Mouse (Mus musculus): Measurements from ENCODE around the gene Ube2e3. TPM values are rescaled to one million over a fixed set of nuclear protein-coding genes. Genes with fewer than 3 reads are reported as not detected.
A peak's percentile ranks its signal among the peaks of the same experiment; 100 is the strongest.

The Ube2e3 gene
- polyA plus RNA-seq (2021): 74.3 TPM

- no peak for DNase-seq (ENCODE audit: low read depth, low spot score)
- in situ Hi-C loops (cut with MboI; ENCODE audit: low pct_unique_long_range_greater_than_20kb): no loop called here
These were observed at the start of gene Ube2e3 for GRCm38 (mm10) chr2:78867726-78868510. Gene Ube2e3 (plus strand): TSS chr2:78868124.

DNA sequence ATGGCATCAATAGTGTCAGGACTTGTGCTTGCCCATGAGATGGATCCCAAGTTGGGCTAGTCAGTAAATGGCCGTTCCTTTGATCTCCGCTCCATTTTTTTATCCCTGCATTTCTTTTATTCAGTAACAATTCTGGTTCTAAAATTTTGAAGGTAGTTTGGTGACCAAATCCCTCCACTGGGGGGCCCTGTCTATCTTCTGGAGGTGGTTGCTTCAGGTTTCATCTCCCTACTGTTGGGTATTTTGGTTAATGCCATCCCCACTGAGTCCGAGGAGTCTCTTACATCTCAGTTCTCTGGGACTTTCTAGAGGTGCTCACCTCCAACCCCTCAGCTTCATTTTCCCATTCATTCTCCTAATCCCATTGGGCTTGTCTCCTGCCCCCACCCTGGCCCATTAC is 38.0 kb upstream of the Ube2e3 start:
- CTCF ChIA-PET: no interaction called here

More at GRCm38 (mm10) chr2:78867726-78868510, at the start of gene Ube2e3:
- no peak for ATAC-seq
- POLR2A ChIA-PET: interaction anchor here (0.6 kb wide), 1 partner anchor 787 kb away, joined by 5 read pairs; no protein-coding TSS in a partner anchor
- CTCF ChIA-PET: no interaction called here
- TF ChIP-seq CTCF (IDR thresholded peaks at IDR 0.05): no peak
- H3K27me3 ChIP-seq: no peaks in the 10 kb centered on the region

GRCm38 (mm10) chr2:78841494-78842224 is 26.3 kb upstream of the Ube2e3 start:
- ATAC-seq (no peak), DNase-seq (ENCODE audit: low read depth, low spot score) (no peak)
- ChIA-PET POLR2A (no interaction called here), CTCF (interaction anchor here (1.1 kb wide), 1 partner anchor 10 kb away, joined by 3 read pairs; no protein-coding TSS in a partner anchor)
- TF ChIP-seq CTCF (IDR thresholded peaks at IDR 0.05): no peak
- in situ Hi-C loops (cut with MboI; ENCODE audit: low pct_unique_long_range_greater_than_20kb): no loop called here
- peaks cover 2% of the 10 kb centered on the region for H3K27me3 ChIP-seq

More for the DNA sequence above, 38.0 kb upstream of the Ube2e3 start:
- ATAC-seq: no peak
- in situ Hi-C loops (cut with MboI; ENCODE audit: low pct_unique_long_range_greater_than_20kb): no loop called here
- TF ChIP-seq CTCF (IDR thresholded peaks at IDR 0.05): no peak
- DNase-seq (ENCODE audit: low read depth, low spot score): no peak
- POLR2A ChIA-PET: no interaction called here
- H3K27me3 ChIP-seq: peaks cover 4% of the 10 kb centered on the region

- in situ Hi-C loops (cut with MboI; ENCODE audit: low pct_unique_long_range_greater_than_20kb): no loop called here
These were observed 23.6 kb upstream of the Ube2e3 start for GRCm38 (mm10) chr2:78844365-78844764.

DNA sequence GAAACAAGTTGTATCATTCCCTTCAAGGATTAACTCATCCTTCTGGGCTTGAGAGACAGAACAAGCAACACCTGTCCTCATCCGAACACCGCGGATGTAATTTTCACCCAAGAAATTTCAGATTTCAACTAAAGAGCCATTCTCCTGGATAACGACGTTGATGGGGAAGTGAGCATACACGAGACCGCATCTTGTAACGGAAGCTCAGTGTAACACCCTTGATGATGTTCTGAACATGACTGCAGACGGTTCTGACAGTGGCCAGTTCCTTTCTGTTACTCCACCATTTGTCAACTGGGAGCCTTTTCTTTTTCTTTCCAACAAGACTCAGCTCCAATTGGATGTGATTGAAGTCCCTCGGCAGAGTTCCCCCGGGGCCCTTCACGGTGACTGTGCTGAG is 22.6 kb upstream of the Ube2e3 start:
- CTCF ChIA-PET: no interaction called here
- ATAC-seq (no peak), DNase-seq (ENCODE audit: low read depth, low spot score) (no peak)
- TF ChIP-seq CTCF (IDR thresholded peaks at IDR 0.05): no peak
- in situ Hi-C loops (cut with MboI; ENCODE audit: low pct_unique_long_range_greater_than_20kb): no loop called here
- POLR2A ChIA-PET: no interaction called here
- no peaks in the 10 kb centered on the region for H3K27me3 ChIP-seq

More at GRCm38 (mm10) chr2:78844365-78844764, 23.6 kb upstream of the Ube2e3 start:
- ChIA-PET POLR2A (no interaction called here), CTCF (no interaction called here)
- H3K27me3 ChIP-seq: no peaks in the 10 kb centered on the region
- DNase-seq (ENCODE audit: low read depth, low spot score): no peak
- no peak for TF ChIP-seq CTCF (IDR thresholded peaks at IDR 0.05)
- no peak for ATAC-seq

DNA sequence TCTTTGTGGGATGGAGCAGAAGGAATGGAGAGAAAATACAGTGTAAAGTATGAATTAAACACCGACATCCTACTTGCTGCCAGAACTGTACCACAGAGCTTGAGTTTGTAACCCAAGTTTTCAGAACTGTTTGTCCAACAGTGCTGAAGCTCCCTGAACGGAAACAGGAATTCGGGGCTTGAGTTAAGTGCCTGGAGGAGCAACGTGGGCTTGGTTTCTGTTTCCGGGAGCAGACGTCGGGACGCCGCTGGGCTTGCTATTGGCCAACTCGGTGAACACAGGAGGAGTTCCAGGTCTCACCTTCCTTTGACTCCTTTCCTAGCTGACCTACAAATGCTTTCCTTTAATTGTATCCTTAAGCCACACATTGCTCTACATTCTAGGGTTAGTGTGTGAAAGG is 22.2 kb upstream of the Ube2e3 start:
- TF ChIP-seq CTCF (IDR thresholded peaks at IDR 0.05): no peak
- no peak for DNase-seq (ENCODE audit: low read depth, low spot score)
- H3K27me3 ChIP-seq: no peaks in the 10 kb centered on the region
- POLR2A ChIA-PET: no interaction called here
- no peak for ATAC-seq
- CTCF ChIA-PET: no interaction called here
- in situ Hi-C loops (cut with MboI; ENCODE audit: low pct_unique_long_range_greater_than_20kb): no loop called here

DNA sequence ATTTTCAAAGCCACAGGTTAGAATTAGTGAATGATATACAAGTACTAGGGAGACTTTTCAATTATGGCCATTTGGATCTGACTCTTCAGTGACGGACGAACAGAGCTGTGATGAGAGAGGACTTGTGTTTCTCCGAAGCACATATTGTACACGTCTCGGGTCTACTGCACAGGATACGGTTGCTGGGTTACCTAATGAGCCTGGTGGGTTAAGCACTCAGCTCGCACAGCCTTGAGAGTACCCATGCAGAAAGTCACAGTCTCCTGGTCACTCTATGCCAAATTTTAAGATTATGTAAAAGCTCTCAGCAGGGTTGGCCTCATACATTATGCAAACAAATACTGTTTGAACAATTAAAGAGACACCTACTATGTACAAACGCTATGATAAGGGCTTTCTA is 13.6 kb upstream of the Ube2e3 start:
- ATAC-seq: peak; percentile 67
- ChIA-PET POLR2A (no interaction called here), CTCF (interaction anchor here (1.1 to 1.4 kb wide), 2 partner anchors 28 to 377 kb away, joined by 3 read pairs; no protein-coding TSS in a partner anchor)
- in situ Hi-C loops (cut with MboI; ENCODE audit: low pct_unique_long_range_greater_than_20kb): no loop called here
- H3K27me3 ChIP-seq: no peaks in the 10 kb centered on the region
- no peak for TF ChIP-seq CTCF (IDR thresholded peaks at IDR 0.05)
- no peak for DNase-seq (ENCODE audit: low read depth, low spot score)

GRCm38 (mm10) chr2:78858628-78859027 is 9.3 kb upstream of the Ube2e3 start:
- in situ Hi-C loops (cut with MboI; ENCODE audit: low pct_unique_long_range_greater_than_20kb): no loop called here
- TF ChIP-seq CTCF (IDR thresholded peaks at IDR 0.05): no peak
- ATAC-seq (no peak), DNase-seq (ENCODE audit: low read depth, low spot score) (no peak)
- ChIA-PET POLR2A (no interaction called here), CTCF (interaction anchor here (1.5 kb wide), 1 partner anchor 9 kb away, joined by 3 read pairs; no protein-coding TSS in a partner anchor)
- no peaks in the 10 kb centered on the region for H3K27me3 ChIP-seq

DNA sequence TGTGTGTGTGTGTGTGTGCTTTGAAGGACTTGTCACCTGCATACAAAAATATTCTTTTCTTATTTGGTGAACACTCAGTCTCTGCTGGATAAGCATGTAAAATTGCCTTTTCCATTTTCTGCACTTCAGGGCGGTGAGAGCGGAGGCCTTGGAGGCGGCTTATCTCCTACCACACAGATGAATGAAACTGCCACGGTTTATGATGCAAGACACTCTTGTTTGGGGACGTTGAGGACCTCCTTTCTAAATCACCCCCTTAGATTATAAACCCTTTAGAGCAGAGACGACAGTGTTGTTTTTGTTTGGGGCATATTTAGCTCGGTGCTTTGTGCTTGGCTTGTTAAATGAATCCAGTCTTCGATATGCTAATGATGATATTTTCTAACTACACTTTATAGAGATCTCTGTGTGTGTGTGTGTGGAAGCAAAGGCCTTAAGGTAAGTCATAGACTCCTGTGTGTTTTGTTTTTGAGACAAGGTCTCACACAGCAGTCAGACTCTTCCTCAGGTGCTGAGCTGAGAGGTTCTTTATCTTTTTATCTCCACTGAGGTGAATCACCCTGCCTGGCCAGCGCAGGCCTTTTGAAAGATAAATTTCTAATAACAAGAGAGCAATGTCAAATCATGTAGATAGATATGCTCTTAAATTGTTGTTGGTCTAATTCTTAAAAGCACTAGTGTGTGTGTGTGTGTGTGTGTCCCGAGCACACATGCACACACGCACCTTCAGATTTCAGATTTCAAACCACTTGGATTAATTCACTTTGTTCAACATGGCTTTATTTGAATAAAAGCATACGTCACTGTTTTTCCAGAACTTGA is 8.4 kb upstream of the Ube2e3 start:
- DNase-seq (ENCODE audit: low read depth, low spot score) (no peak), ATAC-seq (no peak)
- ChIA-PET CTCF (interaction anchor here (1.5 kb wide), 1 partner anchor 10 kb away, joined by 3 read pairs; no protein-coding TSS in a partner anchor), POLR2A (no interaction called here)
- in situ Hi-C loops (cut with MboI; ENCODE audit: low pct_unique_long_range_greater_than_20kb): no loop called here
- H3K27me3 ChIP-seq: no peaks in the 10 kb centered on the region
- no peak for TF ChIP-seq CTCF (IDR thresholded peaks at IDR 0.05)

DNA sequence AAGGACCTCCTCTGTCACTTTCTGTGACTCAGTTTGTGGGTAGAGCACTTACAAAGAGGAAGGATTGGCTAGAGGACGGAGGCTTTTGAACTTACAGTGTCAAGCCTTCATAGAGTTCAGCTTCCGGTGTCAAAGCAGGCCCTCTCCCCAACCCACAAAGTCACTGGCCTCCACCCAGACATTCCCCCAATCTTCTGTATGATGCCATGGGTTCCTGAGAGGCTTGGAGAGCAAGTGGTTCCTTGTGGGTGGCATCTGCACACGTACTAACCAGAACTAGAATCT is 7.9 kb upstream of the Ube2e3 start:
- ATAC-seq: no peak
- in situ Hi-C loops (cut with MboI; ENCODE audit: low pct_unique_long_range_greater_than_20kb): no loop called here
- ChIA-PET CTCF (interaction anchor here (1.5 kb wide), 1 partner anchor 10 kb away, joined by 3 read pairs; no protein-coding TSS in a partner anchor), POLR2A (no interaction called here)
- TF ChIP-seq CTCF (IDR thresholded peaks at IDR 0.05): no peak
- no peak for DNase-seq (ENCODE audit: low read depth, low spot score)
- H3K27me3 ChIP-seq: no peaks in the 10 kb centered on the region
